In genomic region chr15:96170986-96171769, GRCm38 (mm10) we compare ENCODE assay signal across 7 mouse cellular contexts.
DNase-seq lines count a peak whose midpoint lies in the region; ATAC-seq and TF ChIP-seq lines count a peak whose summit lies in the region.

No protein-coding gene starts in this region.

- no peaks in the 10 kb centered on the region for H3K9me3 ChIP-seq in ES-Bruce4 (replicated peaks; ENCODE audit: control insufficient read depth, insufficient read depth, low read length, poor library complexity, severe bottlenecking)
- H3K9me3 ChIP-seq in forebrain, embryonic 10.5 days = no peaks in the 10 kb centered on the region
- no peaks in the 10 kb centered on the region for H3K9me3 ChIP-seq in kidney, postnatal 0 days (replicated peaks; ENCODE audit: low read length)
- no peaks in the 10 kb centered on the region for H3K9me3 ChIP-seq in stomach, embryonic 16.5 days (replicated peaks; ENCODE audit: control insufficient read depth, low read length)

- H3K4me3 ChIP-seq in ES-Bruce4 (ENCODE audit: low read depth, low read length) = peak overlapping the region; percentile 81
- H3K4me3 ChIP-seq in forebrain, embryonic 10.5 days = peak overlapping the region; percentile 45
- peak overlapping the region; percentile 33 for H3K4me3 ChIP-seq in kidney, postnatal 0 days (replicated peaks; ENCODE audit: low read depth, low read length)
- peak overlapping the region; percentile 44 for H3K4me3 ChIP-seq in stomach, embryonic 16.5 days (replicated peaks; ENCODE audit: low read length)

- peak overlapping the region; percentile 68 for H3K27ac ChIP-seq in ES-Bruce4 (ENCODE audit: insufficient read depth, low read length)
- no peak overlapping the region for H3K27ac ChIP-seq in forebrain, embryonic 10.5 days
- no peak overlapping the region for H3K27ac ChIP-seq in kidney, postnatal 0 days
- H3K27ac ChIP-seq in stomach, embryonic 16.5 days (ENCODE audit: low read length) = no peak overlapping the region

- peak; percentile 79 for DNase-seq in R1 (ENCODE audit: low read depth, low spot score)
- no peak for DNase-seq in forebrain, embryonic 10.5 days (ENCODE audit: extremely low spot score, low spot score)
- peak; percentile 40 for DNase-seq in kidney, postnatal 0 days (ENCODE audit: low spot score)
- peak; percentile 18 for DNase-seq in lung, postnatal 10 days
- DNase-seq in spleen, adult 18-20 months = no peak

- H3K4me2 ChIP-seq in kidney, postnatal 0 days (ENCODE audit: low read length) = peak overlapping the region; percentile 60
- H3K4me2 ChIP-seq in stomach, embryonic 16.5 days (ENCODE audit: low read depth, low read length) = peak overlapping the region; percentile 53

- peak; percentile 76 for ATAC-seq in kidney, postnatal 0 days (replicated peaks; ENCODE audit: low FRiP score, low read depth)
- peak; percentile 69; the same call in 1 of the 2 replicates for ATAC-seq in stomach, embryonic 16.5 days (ENCODE audit: insufficient read depth, low FRiP score)

- TF ChIP-seq POLR2A in ES-Bruce4 (IDR thresholded peaks at IDR 0.05; ENCODE audit: insufficient read depth, low read length) = no peak

- no peaks in the 10 kb centered on the region for H3K27me3 ChIP-seq in ES-Bruce4 (ENCODE audit: control insufficient read depth, insufficient read depth, low read length, poor library complexity, severe bottlenecking)
- H3K27me3 ChIP-seq in forebrain, embryonic 10.5 days (ENCODE audit: poor library complexity, severe bottlenecking) = peaks cover 29% of the 10 kb centered on the region
- H3K27me3 ChIP-seq in kidney, postnatal 0 days (ENCODE audit: insufficient read depth, low read length) = no peaks in the 10 kb centered on the region
- H3K27me3 ChIP-seq in stomach, embryonic 16.5 days (ENCODE audit: control insufficient read depth, insufficient read depth, low read length) = no peaks in the 10 kb centered on the region

- H3K4me1 ChIP-seq in ES-Bruce4 (ENCODE audit: control insufficient read depth, insufficient read depth, low read length) = peaks cover 2% of the 10 kb centered on the region
- H3K4me1 ChIP-seq in forebrain, embryonic 10.5 days = peaks cover 17% of the 10 kb centered on the region
- 0 out of 2 replicates have a peak, but pooled peaks cover 5% of the 10 kb centered on the region for H3K4me1 ChIP-seq in kidney, postnatal 0 days (replicated peaks; ENCODE audit: insufficient read depth, low read length)
- no peaks in the 10 kb centered on the region for H3K4me1 ChIP-seq in stomach, embryonic 16.5 days (ENCODE audit: control insufficient read depth, insufficient read depth, low read length)

- 9% methylated on average over 22 of the region's 22 CpGs for WGBS in forebrain, embryonic 10.5 days
- 14% methylated on average over 22 of the region's 22 CpGs for WGBS in kidney, postnatal 0 days
- WGBS in stomach, embryonic 16.5 days = 10% methylated on average over 22 of the region's 22 CpGs

- no peak for TF ChIP-seq CTCF in ES-Bruce4 (IDR thresholded peaks at IDR 0.05; ENCODE audit: low read depth, low read length)
- no peak for TF ChIP-seq CTCF in kidney, postnatal 0 days (IDR thresholded peaks at IDR 0.05; ENCODE audit: low read depth)

- peak overlapping the region; percentile 43 for H3K9ac ChIP-seq in ES-Bruce4 (ENCODE audit: low read depth, poor library complexity, severe bottlenecking)
- 0 out of 2 replicates have a peak overlapping the region, but pooled peaks have one; percentile 35 for H3K9ac ChIP-seq in kidney, postnatal 0 days (ENCODE audit: low read depth, low read length)
- H3K9ac ChIP-seq in stomach, embryonic 16.5 days (ENCODE audit: low read length) = peak overlapping the region; percentile 60; the same call in 1 of the 2 replicates

- no peak for TF ChIP-seq EP300 in ES-Bruce4 (IDR thresholded peaks at IDR 0.05; ENCODE audit: insufficient read depth, low read depth, low read length)

- no peaks in the 10 kb centered on the region for H3K36me3 ChIP-seq in ES-Bruce4 (ENCODE audit: control insufficient read depth, insufficient read depth, low read length, poor library complexity, severe bottlenecking)
- H3K36me3 ChIP-seq in forebrain, embryonic 10.5 days (replicated peaks) = no peaks in the 10 kb centered on the region
- H3K36me3 ChIP-seq in kidney, postnatal 0 days (ENCODE audit: insufficient read depth, low read length) = no peaks in the 10 kb centered on the region
- no peaks in the 10 kb centered on the region for H3K36me3 ChIP-seq in stomach, embryonic 16.5 days (ENCODE audit: control insufficient read depth, insufficient read depth, low read length)

Comparison
In these comparisons a context has a peak if more than half of its experiments do, and no peak if none do; other contexts are left out.
1. DNase-seq: peak in R1 (single experiment), kidney, postnatal 0 days (single experiment) and lung, postnatal 10 days (single experiment); none in forebrain, embryonic 10.5 days (single experiment) and spleen, adult 18-20 months (0 of 2).
2. Peak in every context shown above with its lines, with median percentiles within 50 percentile points of each other: H3K4me3 ChIP-seq and H3K9ac ChIP-seq.